Mouse (Mus musculus) cerebral cortex, adult 2 months (tissue): ENCODE data around the gene Scgb1a1.

ENCODE experiments used
- WGBS: fragments of 180-500 bp; shearing (Covaris S2); methylation state at CpG from one replicate; pipeline ENCODE4 v1.1.7; 2018; 5-methylcytosine and 5-hydroxymethylcytosine counted together

Scgb1a1 gene

GRCm38 (mm10) chr19:9040649-9041048 is 47.1 kb downstream of the Scgb1a1 start:
- WGBS = 92% methylated on average over 6 of the region's 6 CpGs

- 64% methylated on average over 7 of the region's 7 CpGs for WGBS
Measured at GRCm38 (mm10) chr19:9039928-9040327, 47.8 kb downstream of the Scgb1a1 start.

- 93% methylated on average over 4 of the region's 4 CpGs for WGBS
Measured at GRCm38 (mm10) chr19:9039266-9039665, 48.5 kb downstream of the Scgb1a1 start.

GRCm38 (mm10) chr19:9038136-9038535 is 49.6 kb downstream of the Scgb1a1 start:
- WGBS = 83% methylated on average over 3 of the region's 3 CpGs

GRCm38 (mm10) chr19:9035101-9035500 is 52.7 kb downstream of the Scgb1a1 start:
- WGBS = 66% methylated on average over 3 of the region's 3 CpGs

GRCm38 (mm10) chr19:9034480-9034879 is 53.3 kb downstream of the Scgb1a1 start:
- WGBS = 92% methylated on average over 3 of the region's 3 CpGs
